Mouse (Mus musculus) midbrain, postnatal 0 days (tissue): Measurements from ENCODE around the gene Kbtbd12. TPM values are rescaled to one million over a fixed set of nuclear protein-coding genes. Genes with fewer than 3 reads are reported as not detected.

Experiments used
- ATAC-seq: fragments of 200-750 bp; cut with Nextera tagmentation; 2 replicates; pipeline ENCODE4 v1.8.0; 2017; ENCODE audit warnings: moderate number of reproducible peaks, mild to moderate bottlenecking, moderate TSS enrichment, moderate library complexity; ENCODE audit not compliant: low FRiP score
- DNase-seq: peaks from one replicate; pipeline ENCODE4 v3.0.0-alpha.2; 2015; ENCODE audit warnings: low spot score
- H3K27ac ChIP-seq: fragments of 300-500 bp; sonication (generic); 2 replicates; pipeline ENCODE4 v1.5.1; 2014; ENCODE audit warnings: low read depth, mild to moderate bottlenecking, low read length, mixed read lengths
- H3K27me3 ChIP-seq: fragments of 300-500 bp; sonication (generic); 2 replicates; pipeline ENCODE4 v1.6.1; 2014; ENCODE audit warnings: low read length, control low read depth, mixed read lengths; ENCODE audit not compliant: insufficient read depth
- H3K36me3 ChIP-seq: fragments of 300-500 bp; sonication (generic); 2 replicates; pipeline ENCODE4 v1.6.1; 2014; ENCODE audit warnings: low read length, control low read depth, mixed read lengths; ENCODE audit not compliant: insufficient read depth
- H3K4me1 ChIP-seq: fragments of 300-500 bp; sonication (generic); 2 replicates; pipeline ENCODE4 v1.6.1; 2014; ENCODE audit warnings: mild to moderate bottlenecking, control low read depth, antibody characterized with exemption, low read length, mixed read lengths; ENCODE audit not compliant: insufficient read depth
- H3K4me2 ChIP-seq: fragments of 300-500 bp; sonication (generic); 2 replicates; pipeline ENCODE4 v1.6.1; 2014; ENCODE audit warnings: low read depth, mild to moderate bottlenecking, low read length, mixed read lengths; ENCODE audit not compliant: poor library complexity, severe bottlenecking
- H3K4me3 ChIP-seq: fragments of 300-500 bp; sonication (generic); 2 replicates; pipeline ENCODE4 v1.5.1; 2014; ENCODE audit warnings: low read depth, mild to moderate bottlenecking, low read length, moderate library complexity
- H3K9ac ChIP-seq: fragments of 300-500 bp; sonication (generic); replicated peaks from 2 replicates; pipeline ENCODE4 v1.6.1; 2014; ENCODE audit warnings: mild to moderate bottlenecking, low read length, moderate library complexity, mixed read lengths; ENCODE audit not compliant: poor library complexity, severe bottlenecking
- H3K9me3 ChIP-seq: fragments of 300-500 bp; sonication (generic); 2 replicates; pipeline ENCODE4 v1.6.1; 2016; ENCODE audit warnings: low read length, control low read depth
- CTCF ChIP-seq: IDR thresholded peaks from 2 replicates; pipeline ENCODE4 v1.5.1; 2016; ENCODE audit warnings: antibody characterized with exemption, mild to moderate bottlenecking
- WGBS: fragments of 180-500 bp; shearing (Covaris S2); extraction: QIAGEN DNeasy Blood & Tissue Kit; methylation state at CpG from one replicate; pipeline ENCODE4 v1.1.7; 2014; 5-methylcytosine and 5-hydroxymethylcytosine counted together
- polyA plus RNA-seq: library from polyadenylated mRNA; unstranded; fragments of >200 nt; fragmentation: Nextera tagmentation; extraction: Ambion mirVana; gene quantifications from 2 replicates; pipeline ENCODE4 v1.2.1, GENCODE M21; 2015
- total RNA-seq: library from RNA; depleted of rRNA; stranded (reverse); fragments of >200 nt; gene quantifications from 2 replicates; pipeline ENCODE4 v1.2.3, GENCODE M21; 2014

Kbtbd12 gene
- total and polyA plus RNA-seq, 2 experiments from 2014 or later: 0.16 to 0.25 TPM

DNA sequence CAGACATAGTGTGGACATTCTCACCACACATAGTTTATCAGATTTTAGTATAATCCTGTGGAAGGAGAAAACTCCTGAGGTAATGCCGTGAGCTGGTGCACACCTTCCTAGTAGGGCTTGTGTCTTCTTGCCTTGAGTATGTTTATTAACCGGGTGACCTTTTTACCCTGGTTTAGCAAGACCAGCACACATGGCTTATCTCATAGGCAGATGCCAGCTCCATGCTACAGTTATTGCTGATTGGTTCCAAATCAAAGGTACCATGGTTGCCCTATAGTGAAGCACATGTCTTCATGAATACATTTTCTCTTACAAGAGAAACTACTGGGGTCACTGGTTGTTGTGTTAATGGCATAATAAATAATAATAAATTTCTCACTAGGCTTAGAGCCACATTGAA, 38.1 kb upstream of the Kbtbd12 start:
- DNase-seq (no peak), ATAC-seq (no peak)
- 93% methylated on average over 2 of the region's 2 CpGs for WGBS
- no peak for TF ChIP-seq CTCF
- H3K27ac ChIP-seq: no peak overlapping the region
- H3K36me3 ChIP-seq: no peaks in the 10 kb centered on the region
- no peaks in the 10 kb centered on the region for H3K27me3 ChIP-seq
- no peak overlapping the region for H3K4me3 ChIP-seq
- H3K9ac ChIP-seq: no peak overlapping the region
- no peaks in the 10 kb centered on the region for H3K9me3 ChIP-seq
- no peak overlapping the region for H3K4me2 ChIP-seq
- H3K4me1 ChIP-seq: no peaks in the 10 kb centered on the region

DNA sequence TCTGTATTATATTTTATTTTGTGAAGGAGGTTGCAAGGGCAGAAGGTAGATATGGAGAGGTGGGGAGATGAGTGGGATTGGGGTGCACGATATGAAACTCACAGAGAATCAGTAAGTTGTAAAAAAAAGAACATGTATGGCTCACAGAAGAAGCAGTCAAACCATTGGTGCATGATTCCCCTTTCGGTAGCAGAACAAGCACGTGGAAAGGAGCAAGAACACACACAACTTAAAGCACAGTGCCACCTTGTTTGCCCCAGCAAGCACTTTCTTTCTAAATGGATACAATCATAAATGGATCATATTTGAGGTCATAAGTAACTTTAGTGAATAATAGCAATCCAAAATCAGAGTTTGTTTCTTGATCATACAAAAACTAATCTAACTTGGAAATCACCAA, 24.5 kb upstream of the Kbtbd12 start:
- Histone ChIP-seq H3K36me3 (no peaks in the 10 kb centered on the region), H3K27ac (no peak overlapping the region), H3K9ac (no peak overlapping the region), H3K4me1 (no peaks in the 10 kb centered on the region), H3K4me2 (no peak overlapping the region), H3K9me3 (no peaks in the 10 kb centered on the region), H3K4me3 (no peak overlapping the region), H3K27me3 (no peaks in the 10 kb centered on the region)
- TF ChIP-seq CTCF: no peak
- ATAC-seq (no peak), DNase-seq (no peak)
- 85% methylated on average over 3 of the region's 3 CpGs for WGBS

DNA sequence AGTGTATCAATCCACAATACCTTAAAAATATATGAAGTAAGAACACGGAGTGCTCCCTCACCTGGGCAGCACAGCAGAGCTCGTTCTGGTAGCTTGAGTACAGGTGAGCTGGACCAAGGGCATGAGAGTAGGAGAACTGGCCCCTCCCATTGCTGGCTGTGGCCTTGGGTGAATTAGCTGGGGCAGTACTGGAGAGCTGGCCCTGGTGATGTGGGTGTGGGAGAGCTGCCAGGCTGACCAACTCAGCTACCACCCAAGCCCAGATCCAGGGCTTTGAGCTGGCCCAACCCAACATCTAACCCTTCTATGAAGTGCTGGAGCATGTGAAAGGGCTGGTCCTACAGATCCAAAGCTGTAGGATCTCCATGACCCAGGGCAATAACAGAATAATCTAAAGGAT, 23.9 kb upstream of the Kbtbd12 start:
- Histone ChIP-seq H3K27ac (no peak overlapping the region), H3K27me3 (no peaks in the 10 kb centered on the region), H3K9ac (no peak overlapping the region), H3K4me2 (no peak overlapping the region), H3K4me3 (no peak overlapping the region), H3K4me1 (no peaks in the 10 kb centered on the region), H3K9me3 (no peaks in the 10 kb centered on the region), H3K36me3 (no peaks in the 10 kb centered on the region)
- 79% methylated on average over 2 of the region's 2 CpGs for WGBS
- ATAC-seq: no peak
- no peak for TF ChIP-seq CTCF
- no peak for DNase-seq

DNA sequence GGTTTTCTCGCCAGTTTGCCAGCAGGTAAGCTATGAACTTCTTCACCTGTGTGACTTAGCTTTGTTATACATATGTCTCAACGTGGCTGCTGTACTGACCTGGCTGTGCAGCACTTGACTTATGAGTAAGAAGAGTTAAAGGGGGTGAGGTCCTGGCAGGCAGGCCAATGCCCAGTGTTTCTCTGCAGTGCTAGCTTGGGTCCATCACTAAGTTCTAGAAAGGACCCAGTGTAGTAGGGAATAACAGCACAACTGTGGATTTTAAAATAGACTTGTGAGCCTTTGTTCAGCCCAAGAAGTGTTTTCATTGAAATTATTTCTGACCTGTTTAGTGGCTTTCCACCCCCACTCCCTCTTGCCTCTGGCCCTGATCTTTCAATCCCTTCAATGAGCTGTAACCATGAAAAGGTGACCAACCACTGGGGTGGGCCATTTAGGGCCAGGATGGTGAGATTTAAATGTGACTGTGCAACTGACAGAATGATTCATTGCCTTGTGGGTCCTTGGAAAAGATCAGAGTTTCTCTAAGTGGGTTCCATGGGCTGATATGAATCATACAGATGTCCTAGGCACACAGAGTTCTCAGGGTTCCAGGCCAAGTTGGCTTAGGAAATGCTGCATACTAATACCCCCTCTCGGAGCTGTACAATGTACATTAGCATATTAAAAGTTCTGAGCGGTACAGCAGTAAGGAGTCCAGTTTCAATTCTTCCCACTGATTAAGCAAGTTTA, 10.0 kb upstream of the Kbtbd12 start:
- Histone ChIP-seq H3K27ac (no peak overlapping the region), H3K4me2 (no peak overlapping the region), H3K4me1 (no peaks in the 10 kb centered on the region), H3K36me3 (no peaks in the 10 kb centered on the region), H3K9me3 (no peaks in the 10 kb centered on the region), H3K9ac (no peak overlapping the region), H3K4me3 (no peak overlapping the region), H3K27me3 (no peaks in the 10 kb centered on the region)
- WGBS: 63% methylated on average over 4 of the region's 4 CpGs
- ATAC-seq (no peak), DNase-seq (peak; percentile 69)
- TF ChIP-seq CTCF: no peak

DNA sequence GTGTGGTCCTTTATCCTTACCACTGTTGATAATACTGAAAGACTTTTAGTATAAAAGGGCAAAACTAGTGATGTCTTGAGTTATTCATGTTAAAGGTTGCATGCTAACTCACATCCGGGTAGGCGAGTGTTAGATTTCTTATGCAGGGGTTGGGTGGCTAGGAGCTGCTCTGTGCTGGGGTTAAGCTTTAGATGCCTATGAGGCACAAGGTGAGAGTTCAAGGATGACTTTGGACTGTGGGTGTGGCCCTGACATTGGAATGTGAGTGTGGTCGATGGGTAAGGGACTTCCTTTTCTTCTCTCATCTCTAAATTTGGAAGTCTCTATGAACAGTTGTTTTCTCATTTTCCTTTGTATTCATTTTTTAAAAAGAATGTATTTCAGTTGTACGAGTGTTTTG, 7.0 kb upstream of the Kbtbd12 start:
- Histone ChIP-seq H3K4me1 (peaks cover 4% of the 10 kb centered on the region; the same call in 1 of the 2 replicates), H3K27ac (no peak overlapping the region), H3K9ac (no peak overlapping the region), H3K4me2 (no peak overlapping the region), H3K4me3 (no peak overlapping the region), H3K36me3 (no peaks in the 10 kb centered on the region), H3K9me3 (no peaks in the 10 kb centered on the region), H3K27me3 (no peaks in the 10 kb centered on the region)
- no peak for DNase-seq
- no peak for ATAC-seq
- 90% methylated on average over 4 of the region's 4 CpGs for WGBS
- no peak for TF ChIP-seq CTCF

DNA sequence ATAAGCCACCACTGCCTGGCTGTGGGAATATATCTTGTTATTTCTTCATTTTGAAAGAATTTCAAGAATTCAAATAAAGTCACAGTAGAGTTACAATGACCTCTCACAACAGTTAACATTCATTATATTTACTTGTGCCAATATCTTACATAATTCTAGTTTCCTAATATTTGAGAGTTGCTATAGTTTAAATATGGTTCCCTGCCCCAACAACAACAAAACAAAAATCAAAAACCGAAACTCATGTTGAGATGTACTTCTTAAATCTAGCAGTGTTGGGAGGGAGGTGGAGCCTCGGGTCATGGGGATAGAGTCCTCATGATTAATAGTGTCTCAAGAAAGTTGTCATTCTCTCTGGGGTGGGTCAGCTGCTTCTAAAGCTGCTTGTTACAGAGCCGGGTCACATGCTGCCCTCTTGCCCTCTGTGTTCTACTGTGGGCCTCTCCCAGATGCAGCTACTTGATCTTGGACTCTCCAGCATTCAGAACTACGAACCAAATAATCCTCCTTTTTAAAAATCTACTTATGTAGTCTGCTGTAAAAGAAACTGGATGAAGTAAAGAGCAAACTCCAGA, 3.7 kb upstream of the Kbtbd12 start:
- no peak for ATAC-seq

More for the DNA sequence above, 3.7 kb upstream of the Kbtbd12 start:
- no peaks in the 10 kb centered on the region for H3K27me3 ChIP-seq
- H3K4me2 ChIP-seq: no peak overlapping the region
- H3K9ac ChIP-seq: no peak overlapping the region
- no peaks in the 10 kb centered on the region for H3K9me3 ChIP-seq
- H3K4me1 ChIP-seq: peaks cover 4% of the 10 kb centered on the region; the same call in 1 of the 2 replicates
- H3K36me3 ChIP-seq: no peaks in the 10 kb centered on the region
- DNase-seq: no peak
- WGBS: 49% methylated on average over 4 of the region's 4 CpGs
- no peak overlapping the region for H3K4me3 ChIP-seq
- H3K27ac ChIP-seq: no peak overlapping the region
- TF ChIP-seq CTCF: no peak
